Mouse (Mus musculus): ENCODE measurements around the gene Tagln.

DNA sequence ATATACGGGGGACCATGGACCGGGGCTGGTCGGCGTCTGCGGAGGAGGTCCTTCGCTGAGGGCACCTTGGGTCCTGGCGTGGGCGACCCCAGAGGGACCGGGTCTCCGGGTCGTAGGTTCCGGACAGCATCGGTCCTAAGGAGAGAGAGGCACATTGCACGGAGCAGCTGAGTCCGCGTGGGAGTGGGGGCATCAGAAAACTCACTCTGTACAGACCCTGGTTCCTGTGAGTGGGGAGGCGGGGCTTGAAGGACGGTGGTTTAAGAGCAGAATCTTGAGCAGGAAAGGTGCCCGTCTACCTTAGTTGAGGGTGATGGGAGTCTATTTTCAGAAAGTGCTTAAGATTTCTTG is 28.8 kb downstream of the Tagln start:
- TF ChIP-seq POLR2A (IDR thresholded peaks at IDR 0.05; ENCODE audit: borderline replicate concordance, extremely low read depth, insufficient read depth, insufficient read length, poor library complexity, severe bottlenecking) (no peak), CTCF (IDR thresholded peaks at IDR 0.05; ENCODE audit: borderline replicate concordance, extremely low read depth, insufficient read depth, insufficient read length) (no peak)

Data from brain, embryonic 14.5 days (tissue).